Mouse (Mus musculus) ES-E14 (cell line): ENCODE measurements around the gene Acp6.

Experiments
- CHD2 ChIP-seq: IDR thresholded peaks from 2 replicates; pipeline ENCODE4 v1.6.1; 2014; ENCODE audit warnings: mild to moderate bottlenecking, low read depth, low read length, inconsistent platforms
- HCFC1 ChIP-seq: IDR thresholded peaks from 2 replicates; pipeline ENCODE4 v1.6.1; 2012; ENCODE audit warnings: low read length, inconsistent platforms, borderline replicate concordance; ENCODE audit not compliant: insufficient read depth
- ZC3H11A ChIP-seq: IDR thresholded peaks from 2 replicates; pipeline ENCODE4 v1.6.1; 2012; ENCODE audit warnings: low read depth, mild to moderate bottlenecking, inconsistent platforms, low read length, borderline replicate concordance

DNA sequence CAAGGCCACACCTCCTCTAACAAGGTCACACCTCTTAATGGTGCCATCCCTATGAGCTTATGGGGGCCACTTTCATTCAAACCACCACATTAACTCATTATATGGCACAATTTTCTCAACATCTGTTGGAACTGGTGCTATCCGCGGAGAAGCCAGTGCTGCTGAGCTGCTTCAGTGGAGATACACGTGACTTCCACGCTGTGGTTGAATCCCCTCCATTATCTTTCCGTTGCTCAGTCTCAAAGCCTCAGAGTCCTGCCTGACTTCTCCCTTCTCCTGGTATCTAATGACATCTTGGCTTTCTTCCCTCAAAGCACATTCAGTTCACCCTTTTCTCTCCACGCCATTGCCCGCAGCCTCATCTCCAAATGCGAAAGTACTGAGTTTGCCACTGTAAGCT is 38.0 kb downstream of the Acp6 start:
- TF ChIP-seq CHD2 = no peak
- TF ChIP-seq HCFC1 = no peak
- no peak for TF ChIP-seq ZC3H11A
